Mouse (Mus musculus): ENCODE measurements around the gene Gm21764.
"Not testable (repeated sequence)": the region's sequence is repeated elsewhere in the genome, so short reads cannot be mapped to it uniquely, and the experiment has no call there.

Gm21764 gene

DNA sequence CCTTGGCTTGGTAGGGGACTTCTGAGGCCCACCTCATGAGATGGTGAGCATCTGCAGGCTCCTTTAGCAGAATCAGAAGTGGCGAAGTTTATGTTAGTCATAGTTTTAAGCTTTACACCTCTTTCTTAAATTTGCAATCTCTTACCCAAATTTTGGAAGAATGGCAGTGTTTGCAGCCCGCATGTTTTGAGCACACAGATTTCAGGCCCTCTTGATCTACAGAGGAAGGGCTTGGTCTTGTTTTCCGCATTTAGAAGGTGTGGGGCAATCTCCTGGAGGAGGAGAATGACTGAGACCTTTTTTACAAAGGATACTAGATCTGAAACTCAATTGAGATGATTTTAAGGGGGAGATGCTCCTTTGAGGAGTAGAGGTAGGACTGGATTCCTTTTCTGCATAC is at the start of gene Gm21764:
Gene Gm21764 (minus strand): TSS at position 101 of the 400 bp plus-strand sequence.
- DNase-seq (ENCODE audit: low read depth, low spot score) = not testable (repeated sequence)

DNA sequence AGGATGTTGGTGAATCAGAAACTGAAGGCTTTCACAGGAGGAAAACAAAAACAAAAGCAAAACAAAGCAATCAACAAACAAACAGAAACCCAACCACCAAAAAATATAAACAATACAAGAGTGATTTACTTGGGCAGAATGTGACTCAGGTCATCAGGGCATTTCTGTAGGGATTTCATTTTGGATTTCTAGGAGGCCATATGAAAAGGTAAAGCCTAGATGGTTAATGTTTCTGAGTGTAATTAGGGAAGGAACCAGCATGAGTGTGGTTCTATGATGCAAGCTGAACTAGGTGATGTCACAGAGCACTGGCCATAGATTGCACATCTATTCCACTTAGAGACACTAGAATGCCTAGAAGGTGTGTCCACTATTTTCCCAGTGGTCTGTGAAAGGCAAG is 27.2 kb upstream of the Gm21764 start, which contains the start of gene Ssty1:
Gene Ssty1 (plus strand): TSS at position 301 of the 400 bp plus-strand sequence.
- DNase-seq (ENCODE audit: low read depth, low spot score) = not testable (repeated sequence)

Measured in mesoderm, embryonic 11.5 days (tissue).